Mouse (Mus musculus) lung, postnatal 0 days (tissue): ENCODE data around the gene Blzf1. TPM values are rescaled to one million over a fixed set of nuclear protein-coding genes. Genes with fewer than 3 reads are reported as not detected.

ENCODE experiments used
- ATAC-seq: fragments of 200-750 bp; cut with Nextera tagmentation; 2 replicates; pipeline ENCODE4 v1.8.0; 2017; ENCODE audit warnings: moderate library complexity
- DNase-seq: peaks from one replicate; pipeline ENCODE4 v3.0.0-alpha.2; 2016; ENCODE audit warnings: low spot score
- H3K27ac ChIP-seq: fragments of 300-500 bp; sonication (generic); 2 replicates; pipeline ENCODE4 v1.5.1; 2014; ENCODE audit warnings: antibody characterized with exemption, mild to moderate bottlenecking, low read length, mixed read lengths
- H3K27me3 ChIP-seq: fragments of 300-500 bp; sonication (generic); replicated peaks from 2 replicates; pipeline ENCODE4 v1.6.1; 2014; ENCODE audit warnings: low read length, mixed read lengths; ENCODE audit not compliant: insufficient read depth
- H3K36me3 ChIP-seq: fragments of 300-500 bp; sonication (generic); 2 replicates; pipeline ENCODE4 v1.6.1; 2014; ENCODE audit warnings: low read length, mixed read lengths; ENCODE audit not compliant: insufficient read depth
- H3K4me1 ChIP-seq: fragments of 300-500 bp; sonication (generic); 2 replicates; pipeline ENCODE4 v1.6.1; 2014; ENCODE audit warnings: antibody characterized with exemption, low read depth, low read length, mixed read lengths; ENCODE audit not compliant: insufficient read depth
- H3K4me2 ChIP-seq: fragments of 300-500 bp; sonication (generic); replicated peaks from 2 replicates; pipeline ENCODE4 v1.6.1; 2014; ENCODE audit warnings: low read depth, mild to moderate bottlenecking, low read length, moderate library complexity, mixed read lengths
- H3K4me3 ChIP-seq: fragments of 300-500 bp; sonication (generic); 2 replicates; pipeline ENCODE4 v1.5.1; 2014; ENCODE audit warnings: low read depth, low read length
- H3K9ac ChIP-seq: fragments of 300-500 bp; sonication (generic); replicated peaks from 2 replicates; pipeline ENCODE4 v1.6.1; 2014; ENCODE audit warnings: low read depth, mild to moderate bottlenecking
- H3K9me3 ChIP-seq: fragments of 300-500 bp; sonication (generic); 2 replicates; pipeline ENCODE4 v1.6.1; 2016; ENCODE audit warnings: low read length, mixed read lengths
- CTCF ChIP-seq: IDR thresholded peaks from 2 replicates; pipeline ENCODE4 v1.5.1; 2016; ENCODE audit warnings: antibody characterized with exemption, mild to moderate bottlenecking
- EP300 ChIP-seq: IDR thresholded peaks from 2 replicates; pipeline ENCODE4 v1.6.1; 2016; ENCODE audit warnings: antibody characterized with exemption, mild to moderate bottlenecking, control low read depth
- WGBS: fragments of 180-500 bp; shearing (Covaris S2); extraction: QIAGEN DNeasy Blood & Tissue Kit; methylation state at CpG from one replicate; pipeline ENCODE4 v1.1.7; 2014; 5-methylcytosine and 5-hydroxymethylcytosine counted together
- polyA plus RNA-seq: library from polyadenylated mRNA; unstranded; fragments of >200 nt; fragmentation: Nextera tagmentation; extraction: Ambion mirVana; gene quantifications from 2 replicates; pipeline ENCODE4 v1.2.1, GENCODE M21; 2015

Gene Blzf1
- 27.8 and 27.9 TPM in 2 replicates for polyA plus RNA-seq

- WGBS = under 1% methylated on average over 35 of the region's 35 CpGs
- H3K4me1 ChIP-seq = peaks cover 6% of the 10 kb centered on the region; the same call in 1 of the 2 replicates
- H3K4me2 ChIP-seq = peak within 1 kb of the TSS; percentile 85
- peak within 1 kb of the TSS; percentile 68 for H3K4me3 ChIP-seq
- H3K9me3 ChIP-seq = no peaks in the 10 kb centered on the region
- DNase-seq (peak; percentile 99), ATAC-seq (peak; percentile 99)
- no peaks in the 10 kb centered on the region for H3K36me3 ChIP-seq
- TF ChIP-seq EP300 (peak; percentile 36; the same call in 1 of the 2 replicates), CTCF (no peak)
- peak within 1 kb of the TSS; percentile 77 for H3K9ac ChIP-seq
- H3K27me3 ChIP-seq = no peaks in the 10 kb centered on the region
- H3K27ac ChIP-seq = peak within 1 kb of the TSS; percentile 75
Measured at GRCm38 (mm10) chr1:164307124-164307751, at the start of gene Blzf1. Gene Blzf1, minus strand, starts transcription at chr1:164307489.

GRCm38 (mm10) chr1:164353443-164353842 lies 46.2 kb upstream of the Blzf1 start:
- TF ChIP-seq EP300 (no peak), CTCF (no peak)
- Histone ChIP-seq H3K9me3 (no peaks in the 10 kb centered on the region), H3K4me1 (no peaks in the 10 kb centered on the region), H3K27ac (no peak overlapping the region), H3K9ac (no peak overlapping the region), H3K36me3 (no peaks in the 10 kb centered on the region), H3K4me3 (no peak overlapping the region), H3K4me2 (no peak overlapping the region), H3K27me3 (no peaks in the 10 kb centered on the region)
- DNase-seq (no peak), ATAC-seq (no peak)
- 56% methylated on average over 3 of the region's 3 CpGs for WGBS

- 73% methylated on average over 3 of the region's 3 CpGs for WGBS
- no peak for DNase-seq
Measured at GRCm38 (mm10) chr1:164342161-164342560, 34.9 kb upstream of the Blzf1 start.

GRCm38 (mm10) chr1:164335846-164336245 lies 28.6 kb upstream of the Blzf1 start:
- no peaks in the 10 kb centered on the region for H3K27me3 ChIP-seq
- DNase-seq = no peak
- H3K9me3 ChIP-seq = no peaks in the 10 kb centered on the region
- no peak for ATAC-seq
- no peak overlapping the region for H3K9ac ChIP-seq
- WGBS = 82% methylated on average over 4 of the region's 4 CpGs
- no peak overlapping the region for H3K4me3 ChIP-seq
- no peak overlapping the region for H3K27ac ChIP-seq
- no peaks in the 10 kb centered on the region for H3K36me3 ChIP-seq
- H3K4me2 ChIP-seq = no peak overlapping the region
- TF ChIP-seq EP300 (no peak), CTCF (no peak)
- no peaks in the 10 kb centered on the region for H3K4me1 ChIP-seq

More at GRCm38 (mm10) chr1:164342161-164342560, 34.9 kb upstream of the Blzf1 start:
- H3K4me3 ChIP-seq = no peak overlapping the region
- H3K4me1 ChIP-seq = no peaks in the 10 kb centered on the region
- H3K9ac ChIP-seq = no peak overlapping the region
- TF ChIP-seq CTCF = peak; percentile 63
- TF ChIP-seq EP300 = no peak
- no peaks in the 10 kb centered on the region for H3K9me3 ChIP-seq
- H3K36me3 ChIP-seq = no peaks in the 10 kb centered on the region
- no peaks in the 10 kb centered on the region for H3K27me3 ChIP-seq
- no peak for ATAC-seq
- H3K27ac ChIP-seq = no peak overlapping the region
- no peak overlapping the region for H3K4me2 ChIP-seq

- 87% methylated on average over 3 of the region's 3 CpGs for WGBS
- Histone ChIP-seq H3K36me3 (no peaks in the 10 kb centered on the region), H3K9me3 (no peaks in the 10 kb centered on the region), H3K27ac (no peak overlapping the region), H3K9ac (no peak overlapping the region), H3K4me2 (no peak overlapping the region), H3K4me1 (no peaks in the 10 kb centered on the region), H3K4me3 (no peak overlapping the region), H3K27me3 (no peaks in the 10 kb centered on the region)
- TF ChIP-seq EP300 (no peak), CTCF (no peak)
- DNase-seq = no peak
- no peak for ATAC-seq
Measured at GRCm38 (mm10) chr1:164335435-164335834, 28.1 kb upstream of the Blzf1 start.

GRCm38 (mm10) chr1:164332559-164332958 lies 25.3 kb upstream of the Blzf1 start:
- TF ChIP-seq EP300 (no peak), CTCF (no peak)
- 88% methylated on average over 11 of the region's 11 CpGs for WGBS

More at GRCm38 (mm10) chr1:164332559-164332958, 25.3 kb upstream of the Blzf1 start:
- no peak for DNase-seq
- H3K27me3 ChIP-seq = no peaks in the 10 kb centered on the region
- ATAC-seq = no peak
- H3K4me2 ChIP-seq = no peak overlapping the region
- no peaks in the 10 kb centered on the region for H3K36me3 ChIP-seq
- no peaks in the 10 kb centered on the region for H3K9me3 ChIP-seq
- no peak overlapping the region for H3K27ac ChIP-seq
- H3K9ac ChIP-seq = no peak overlapping the region
- H3K4me1 ChIP-seq = no peaks in the 10 kb centered on the region
- H3K4me3 ChIP-seq = no peak overlapping the region
